13 mouse cellular contexts compared by ENCODE assay signal in the genomic region with DNA sequence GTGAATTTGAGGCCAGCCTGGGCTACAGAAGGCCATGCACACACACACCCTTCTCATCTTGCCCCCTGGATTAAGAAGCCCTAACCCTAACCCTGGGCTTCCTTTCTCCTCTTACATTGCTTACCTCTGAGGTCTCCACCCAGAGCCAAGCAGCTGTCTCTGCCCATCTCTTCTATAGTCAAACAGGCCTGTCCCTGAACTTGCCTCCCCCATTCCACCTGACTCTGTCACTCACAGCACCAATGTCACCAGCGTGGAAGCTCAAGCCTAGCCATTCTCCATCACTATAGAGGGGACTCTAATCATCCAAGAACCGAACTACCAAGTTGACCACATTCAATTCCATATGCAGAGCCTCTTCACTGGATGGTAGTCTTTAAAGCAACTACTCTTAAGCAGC. TPM values are rescaled to one million over a fixed set of nuclear protein-coding genes. Genes with fewer than 3 reads are reported as not detected.
DNase-seq lines count a peak whose midpoint lies in the region; ATAC-seq lines count a peak whose summit lies in the region.
"Had no signal": no experiment of that assay in that cellular context is flagged by ENCODE, and none has a peak within 500 bp of the region (broad histone marks: within the 10 kb centered on the region; RNA-seq: fewer than 3 reads in every experiment).

No protein-coding gene starts in this region.

- H3K4me2 ChIP-seq in heart, embryonic 16.5 days (ENCODE audit: low read depth, low read length), result peak overlapping the region; percentile 64
- H3K4me2 ChIP-seq in embryonic facial prominence, embryonic 15.5 days (replicated peaks), result peak overlapping the region; percentile 92
- peak overlapping the region; percentile 92 for H3K4me2 ChIP-seq in hindbrain, embryonic 13.5 days
- peak overlapping the region; percentile 97 for H3K4me2 ChIP-seq in midbrain, embryonic 16.5 days (ENCODE audit: low read length)

- no peak for DNase-seq in heart, postnatal 10 days
- no peak for DNase-seq in thymus, adult 18-20 months
- no peak for DNase-seq in spleen, postnatal 4 days (ENCODE audit: low spot score in 2 of 2)
- no peak for DNase-seq in B cell, adult 2 months
- DNase-seq: adrenal gland, adult 2 months; embryo, embryonic 11 days; liver, embryonic 13.5 days had no signal

- H3K9ac ChIP-seq in heart, embryonic 16.5 days (ENCODE audit: low read length), result peak overlapping the region; percentile 91
- no peak overlapping the region for H3K9ac ChIP-seq in embryonic facial prominence, embryonic 15.5 days
- peak overlapping the region; percentile 92; the same call in 1 of the 2 replicates for H3K9ac ChIP-seq in hindbrain, embryonic 13.5 days
- peak overlapping the region; percentile 92 for H3K9ac ChIP-seq in midbrain, embryonic 16.5 days (ENCODE audit: low read depth, low read length)
- H3K9ac ChIP-seq: liver, embryonic 13.5 days had no signal

- H3K9me3 ChIP-seq in heart, embryonic 16.5 days (replicated peaks; ENCODE audit: control insufficient read depth, low read length), result no peaks in the 10 kb centered on the region
- H3K9me3 ChIP-seq in embryonic facial prominence, embryonic 15.5 days (replicated peaks), result no peaks in the 10 kb centered on the region
- no peaks in the 10 kb centered on the region for H3K9me3 ChIP-seq in hindbrain, embryonic 13.5 days
- H3K9me3 ChIP-seq in midbrain, embryonic 16.5 days (replicated peaks; ENCODE audit: control insufficient read depth, low read length, poor library complexity, severe bottlenecking), result no peaks in the 10 kb centered on the region
- H3K9me3 ChIP-seq: liver, embryonic 13.5 days had no signal

- 40% methylated on average over 2 of the region's 2 CpGs for WGBS in heart, embryonic 16.5 days
- WGBS in embryonic facial prominence, embryonic 15.5 days, result 66% methylated on average over 2 of the region's 2 CpGs
- WGBS in hindbrain, embryonic 13.5 days, result 68% methylated on average over 2 of the region's 2 CpGs
- WGBS in midbrain, embryonic 16.5 days, result 66% methylated on average over 2 of the region's 2 CpGs

- H3K4me1 ChIP-seq in heart, embryonic 16.5 days (ENCODE audit: control insufficient read depth, insufficient read depth, low read length), result peaks cover 46% of the 10 kb centered on the region
- H3K4me1 ChIP-seq in embryonic facial prominence, embryonic 15.5 days, result peaks cover 73% of the 10 kb centered on the region
- H3K4me1 ChIP-seq in hindbrain, embryonic 13.5 days (replicated peaks), result peaks cover 87% of the 10 kb centered on the region
- peaks cover 73% of the 10 kb centered on the region for H3K4me1 ChIP-seq in midbrain, embryonic 16.5 days (ENCODE audit: control insufficient read depth, insufficient read depth, low read length)

- H3K27me3 ChIP-seq in heart, embryonic 16.5 days (ENCODE audit: control insufficient read depth, insufficient read depth, low read length), result 0 out of 2 replicates have a peak, but pooled peaks cover 2% of the 10 kb centered on the region
- no peaks in the 10 kb centered on the region for H3K27me3 ChIP-seq in embryonic facial prominence, embryonic 15.5 days
- H3K27me3 ChIP-seq in hindbrain, embryonic 13.5 days, result 0 out of 2 replicates have a peak, but pooled peaks cover 3% of the 10 kb centered on the region
- no peaks in the 10 kb centered on the region for H3K27me3 ChIP-seq in midbrain, embryonic 16.5 days (ENCODE audit: control insufficient read depth, insufficient read depth, low read depth, low read length)

- peak overlapping the region; percentile 99 for H3K27ac ChIP-seq in heart, embryonic 16.5 days (ENCODE audit: low read length)
- H3K27ac ChIP-seq in embryonic facial prominence, embryonic 15.5 days (replicated peaks), result peak overlapping the region; percentile 99
- H3K27ac ChIP-seq in hindbrain, embryonic 13.5 days, result no peak overlapping the region
- peak overlapping the region; percentile 100; the same call in 1 of the 2 replicates for H3K27ac ChIP-seq in midbrain, embryonic 16.5 days (ENCODE audit: low read length)
- H3K27ac ChIP-seq: liver, embryonic 13.5 days had no signal

- ATAC-seq in heart, embryonic 16.5 days (replicated peaks; ENCODE audit: extremely low read depth, insufficient read depth, low FRiP score), result no peak
- no peak for ATAC-seq in embryonic facial prominence, embryonic 15.5 days (ENCODE audit: insufficient number of reproducible peaks, low FRiP score, low TSS enrichment, low read depth)
- no peak for ATAC-seq in hindbrain, embryonic 13.5 days (ENCODE audit: low FRiP score)
- no peak for ATAC-seq in midbrain, embryonic 16.5 days

- peak overlapping the region; percentile 79 for H3K4me3 ChIP-seq in heart, embryonic 16.5 days (ENCODE audit: low read length)
- H3K4me3 ChIP-seq in embryonic facial prominence, embryonic 15.5 days (replicated peaks), result peak overlapping the region; percentile 68
- peak overlapping the region; percentile 60; the same call in 1 of the 2 replicates for H3K4me3 ChIP-seq in hindbrain, embryonic 13.5 days
- peak overlapping the region; percentile 12; the same call in 1 of the 2 replicates for H3K4me3 ChIP-seq in midbrain, embryonic 16.5 days (ENCODE audit: low read depth, low read length)
- H3K4me3 ChIP-seq: liver, embryonic 13.5 days had no signal

- intact Hi-C loops in heart, postnatal 10 days (cut with DNase I), result no loop called here

- H3K36me3 ChIP-seq in heart, embryonic 16.5 days (ENCODE audit: control insufficient read depth, insufficient read depth), result peaks cover 7% of the 10 kb centered on the region; the same call in 1 of the 2 replicates
- H3K36me3 ChIP-seq in embryonic facial prominence, embryonic 15.5 days, result peaks cover 9% of the 10 kb centered on the region
- H3K36me3 ChIP-seq in hindbrain, embryonic 13.5 days, result peaks cover 9% of the 10 kb centered on the region
- no peaks in the 10 kb centered on the region; the same call in 1 of the 2 replicates for H3K36me3 ChIP-seq in midbrain, embryonic 16.5 days (ENCODE audit: control insufficient read depth, insufficient read depth, low read length)
- H3K36me3 ChIP-seq: liver, embryonic 13.5 days had no signal

RNA-seq across cellular contexts. Expression of a gene that starts 13.7 kb away (rescaled TPM):
- 14.4 and 14.8 TPM in 2 replicates for polyA plus RNA-seq in heart, embryonic 16.5 days (2015; fragmentation: Nextera tagmentation; extraction: Ambion mirVana)
- 10 to 100 TPM; 19.4 to 19.8 TPM for total RNA-seq in heart, postnatal 10 days (2021)
- 30.3 and 33.1 TPM in 2 replicates for polyA plus RNA-seq in embryonic facial prominence, embryonic 15.5 days (2015; fragmentation: Nextera tagmentation; extraction: Ambion mirVana)
- 17.4 and 19.9 TPM in 2 replicates for polyA plus RNA-seq in hindbrain, embryonic 13.5 days (2015; fragmentation: Nextera tagmentation; extraction: Ambion mirVana)
- 16.6 and 23.3 TPM in 2 replicates for polyA plus RNA-seq in midbrain, embryonic 16.5 days (2015; fragmentation: Nextera tagmentation; extraction: Ambion mirVana)

RNA-seq across cellular contexts. Expression of a gene that starts 23.0 kb away (rescaled TPM):
- 68.1 and 72.6 TPM in 2 replicates for polyA plus RNA-seq in heart, embryonic 16.5 days (2015; fragmentation: Nextera tagmentation; extraction: Ambion mirVana)
- total RNA-seq in heart, postnatal 10 days (2021), result 10 to 100 TPM; 44.2 to 47.5 TPM
- 93.7 and 100 TPM in 2 replicates for polyA plus RNA-seq in embryonic facial prominence, embryonic 15.5 days (2015; fragmentation: Nextera tagmentation; extraction: Ambion mirVana)
- 91.6 and 92.3 TPM in 2 replicates for polyA plus RNA-seq in hindbrain, embryonic 13.5 days (2015; fragmentation: Nextera tagmentation; extraction: Ambion mirVana)
- 78.0 and 85.0 TPM in 2 replicates for polyA plus RNA-seq in midbrain, embryonic 16.5 days (2015; fragmentation: Nextera tagmentation; extraction: Ambion mirVana)

RNA-seq across cellular contexts. Expression of a gene that starts 24.0 kb away (rescaled TPM):
- polyA plus RNA-seq in heart, embryonic 16.5 days (2015; fragmentation: Nextera tagmentation; extraction: Ambion mirVana), result 47.4 and 48.3 TPM in 2 replicates
- 10 to 100 TPM; 61.4 to 67.8 TPM for total RNA-seq in heart, postnatal 10 days (2021)
- 39.7 and 42.4 TPM in 2 replicates for polyA plus RNA-seq in embryonic facial prominence, embryonic 15.5 days (2015; fragmentation: Nextera tagmentation; extraction: Ambion mirVana)
- 86.2 and 87.6 TPM in 2 replicates for polyA plus RNA-seq in hindbrain, embryonic 13.5 days (2015; fragmentation: Nextera tagmentation; extraction: Ambion mirVana)
- polyA plus RNA-seq in midbrain, embryonic 16.5 days (2015; fragmentation: Nextera tagmentation; extraction: Ambion mirVana), result 173 and 192 TPM in 2 replicates

RNA-seq across cellular contexts. Expression of a gene that starts 43.6 kb away (rescaled TPM):
- polyA plus RNA-seq in heart, embryonic 16.5 days (2015; fragmentation: Nextera tagmentation; extraction: Ambion mirVana), result not detected in 2 replicates
- total RNA-seq in heart, postnatal 10 days (2021), result not detected
- 0.07 TPM in 1 of 2 replicates, not detected in the other for polyA plus RNA-seq in embryonic facial prominence, embryonic 15.5 days (2015; fragmentation: Nextera tagmentation; extraction: Ambion mirVana)
- polyA plus RNA-seq in hindbrain, embryonic 13.5 days (2015; fragmentation: Nextera tagmentation; extraction: Ambion mirVana), result 0.12 and 0.19 TPM in 2 replicates
- 0.08 TPM in 1 of 2 replicates, not detected in the other for polyA plus RNA-seq in midbrain, embryonic 16.5 days (2015; fragmentation: Nextera tagmentation; extraction: Ambion mirVana)
- total RNA-seq: adrenal gland, adult 2 months; CH12.LX; hematopoietic stem cell, adult 5-6 weeks had no signal
- polyA plus RNA-seq: adrenal gland, adult 2 months; liver, embryonic 13.5 days had no signal

RNA-seq across cellular contexts. Expression of a gene that starts 59.5 kb away (rescaled TPM):
- polyA plus RNA-seq in heart, embryonic 16.5 days (2015; fragmentation: Nextera tagmentation; extraction: Ambion mirVana), result 10.1 and 10.2 TPM in 2 replicates
- total RNA-seq in heart, postnatal 10 days (2021), result 10 to 100 TPM; 41.9 to 47.0 TPM
- 1.1 and 1.2 TPM in 2 replicates for polyA plus RNA-seq in embryonic facial prominence, embryonic 15.5 days (2015; fragmentation: Nextera tagmentation; extraction: Ambion mirVana)
- polyA plus RNA-seq in hindbrain, embryonic 13.5 days (2015; fragmentation: Nextera tagmentation; extraction: Ambion mirVana), result 0.16 and 0.49 TPM in 2 replicates
- 0.15 TPM in 1 of 2 replicates, not detected in the other for polyA plus RNA-seq in midbrain, embryonic 16.5 days (2015; fragmentation: Nextera tagmentation; extraction: Ambion mirVana)
- total RNA-seq: adrenal gland, adult 2 months; CH12.LX; hematopoietic stem cell, adult 5-6 weeks had no signal

Comparison
In these comparisons a context has a peak if more than half of its experiments do, and no peak if none do; other contexts are left out.
1. H3K4me3 ChIP-seq: peak in every context shown above with its lines; median percentile 79 in heart, embryonic 16.5 days; 68 in embryonic facial prominence, embryonic 15.5 days; 60 in hindbrain, embryonic 13.5 days; 12 in midbrain, embryonic 16.5 days.